Mouse (Mus musculus): ENCODE data around the gene Fam20b. TPM values are rescaled to one million over a fixed set of nuclear protein-coding genes. Genes with fewer than 3 reads are reported as not detected.

Fam20b gene
- polyA plus RNA-seq, 1 experiment = 31.7 TPM

- no peak for DNase-seq (ENCODE audit: low spot score)
Measured at GRCm38 (mm10) chr1:156639455-156639854, 79.4 kb downstream of the Fam20b start.

- no peak for DNase-seq (ENCODE audit: low spot score)
Measured at GRCm38 (mm10) chr1:156635148-156635547, 83.7 kb downstream of the Fam20b start.

GRCm38 (mm10) chr1:156633095-156633494, 85.8 kb downstream of the Fam20b start:
- DNase-seq (ENCODE audit: low spot score) = no peak

GRCm38 (mm10) chr1:156630965-156631364, 87.9 kb downstream of the Fam20b start:
- no peak for DNase-seq (ENCODE audit: low spot score)

- no peak for DNase-seq (ENCODE audit: low spot score)
Measured at GRCm38 (mm10) chr1:156629984-156630383, 88.9 kb downstream of the Fam20b start.

Other genes starting within 250 kb of the Fam20b start
- gene Soat1, start 244.8 kb downstream of the Fam20b start, polyA plus RNA-seq (2012; rRNA removed) = 16.5 and 22.0 TPM in 2 replicates
- 5.1 and 5.9 TPM in 2 replicates for gene Gm10031, start 195.1 kb downstream of the Fam20b start, polyA plus RNA-seq (2012; rRNA removed)
- gene Abl2, start 160.3 kb downstream of the Fam20b start, polyA plus RNA-seq (2012; rRNA removed) = 7.0 and 9.0 TPM in 2 replicates
- gene Tor3a, start 44.7 kb downstream of the Fam20b start, polyA plus RNA-seq (2012; rRNA removed) = 21.3 and 24.3 TPM in 2 replicates
- 2.8 and 4.4 TPM in 2 replicates for gene Angptl1, start 119.5 kb upstream of the Fam20b start, polyA plus RNA-seq (2012; rRNA removed)
- 8.2 and 12.3 TPM in 2 replicates for gene Ralgps2, start 220.5 kb upstream of the Fam20b start, polyA plus RNA-seq (2012; rRNA removed)